Mouse (Mus musculus) lung, postnatal 0 days (tissue): Measurements from ENCODE around the gene Ephx3. TPM values are rescaled to one million over a fixed set of nuclear protein-coding genes. Genes with fewer than 3 reads are reported as not detected.
A peak's percentile ranks its signal among the peaks of the same experiment; 100 is the strongest.

ENCODE experiments used
- ATAC-seq: fragments of 200-750 bp; cut with Nextera tagmentation; 2 replicates; pipeline ENCODE4 v1.8.0; 2017; ENCODE audit warnings: moderate library complexity
- DNase-seq: peaks from one replicate; pipeline ENCODE4 v3.0.0-alpha.2; 2016; ENCODE audit warnings: low spot score
- H3K27ac ChIP-seq: fragments of 300-500 bp; sonication (generic); 2 replicates; pipeline ENCODE4 v1.5.1; 2014; ENCODE audit warnings: antibody characterized with exemption, mild to moderate bottlenecking, low read length, mixed read lengths
- H3K27me3 ChIP-seq: fragments of 300-500 bp; sonication (generic); replicated peaks from 2 replicates; pipeline ENCODE4 v1.6.1; 2014; ENCODE audit warnings: low read length, mixed read lengths; ENCODE audit not compliant: insufficient read depth
- H3K36me3 ChIP-seq: fragments of 300-500 bp; sonication (generic); 2 replicates; pipeline ENCODE4 v1.6.1; 2014; ENCODE audit warnings: low read length, mixed read lengths; ENCODE audit not compliant: insufficient read depth
- H3K4me1 ChIP-seq: fragments of 300-500 bp; sonication (generic); 2 replicates; pipeline ENCODE4 v1.6.1; 2014; ENCODE audit warnings: antibody characterized with exemption, low read depth, low read length, mixed read lengths; ENCODE audit not compliant: insufficient read depth
- H3K4me2 ChIP-seq: fragments of 300-500 bp; sonication (generic); replicated peaks from 2 replicates; pipeline ENCODE4 v1.6.1; 2014; ENCODE audit warnings: low read depth, mild to moderate bottlenecking, low read length, moderate library complexity, mixed read lengths
- H3K4me3 ChIP-seq: fragments of 300-500 bp; sonication (generic); 2 replicates; pipeline ENCODE4 v1.5.1; 2014; ENCODE audit warnings: low read depth, low read length
- H3K9ac ChIP-seq: fragments of 300-500 bp; sonication (generic); replicated peaks from 2 replicates; pipeline ENCODE4 v1.6.1; 2014; ENCODE audit warnings: low read depth, mild to moderate bottlenecking
- H3K9me3 ChIP-seq: fragments of 300-500 bp; sonication (generic); 2 replicates; pipeline ENCODE4 v1.6.1; 2016; ENCODE audit warnings: low read length, mixed read lengths
- CTCF ChIP-seq: IDR thresholded peaks from 2 replicates; pipeline ENCODE4 v1.5.1; 2016; ENCODE audit warnings: antibody characterized with exemption, mild to moderate bottlenecking
- EP300 ChIP-seq: IDR thresholded peaks from 2 replicates; pipeline ENCODE4 v1.6.1; 2016; ENCODE audit warnings: antibody characterized with exemption, mild to moderate bottlenecking, control low read depth
- WGBS: fragments of 180-500 bp; shearing (Covaris S2); extraction: QIAGEN DNeasy Blood & Tissue Kit; methylation state at CpG from one replicate; pipeline ENCODE4 v1.1.7; 2014; 5-methylcytosine and 5-hydroxymethylcytosine counted together
- polyA plus RNA-seq: library from polyadenylated mRNA; unstranded; fragments of >200 nt; fragmentation: Nextera tagmentation; extraction: Ambion mirVana; gene quantifications from 2 replicates; pipeline ENCODE4 v1.2.1, GENCODE M21; 2015

Ephx3 gene
- polyA plus RNA-seq, 1 experiment from 2014 or later, result 0.23 TPM

GRCm38 (mm10) chr17:32162112-32162850, 27.1 kb downstream of the Ephx3 start:
- H3K9ac ChIP-seq, result 0 out of 2 replicates have a peak overlapping the region, but pooled peaks have one; percentile 12
- WGBS, result 3% methylated on average over 40 of the region's 58 CpGs
- ATAC-seq (peak; percentile 88), DNase-seq (peak; percentile 93)
- peak overlapping the region; percentile 72 for H3K27ac ChIP-seq
- peaks cover 4% of the 10 kb centered on the region; the same call in 1 of the 2 replicates for H3K27me3 ChIP-seq
- peak overlapping the region; percentile 44 for H3K4me3 ChIP-seq
- H3K9me3 ChIP-seq, result no peaks in the 10 kb centered on the region
- peak overlapping the region; percentile 78 for H3K4me2 ChIP-seq
- H3K4me1 ChIP-seq, result no peaks in the 10 kb centered on the region; the same call in 1 of the 2 replicates
- TF ChIP-seq CTCF, result peak; percentile 83
- TF ChIP-seq EP300, result no peak
- H3K36me3 ChIP-seq, result no peaks in the 10 kb centered on the region

DNA sequence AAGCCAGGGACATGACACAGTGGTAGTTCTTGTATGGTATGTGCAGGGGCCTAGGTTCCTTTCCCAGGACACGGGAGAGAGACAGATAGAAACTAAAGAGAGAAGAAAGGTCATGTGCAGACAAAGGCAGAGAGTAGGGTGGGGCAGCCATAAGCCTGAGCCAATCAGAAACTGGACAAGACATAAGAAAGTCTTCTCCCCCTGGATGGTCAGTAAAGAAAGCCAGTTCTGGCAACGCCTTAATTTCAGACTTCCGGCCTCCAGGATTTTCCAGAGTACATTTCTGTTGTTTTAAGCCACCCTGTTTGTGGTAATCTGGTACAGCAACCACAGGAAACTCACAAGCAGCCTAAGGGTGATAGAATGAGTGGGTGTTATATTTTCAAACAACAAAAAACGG, 28.5 kb downstream of the Ephx3 start:
- peak; percentile 16 for DNase-seq
- Histone ChIP-seq H3K4me3 (no peak overlapping the region), H3K9me3 (no peaks in the 10 kb centered on the region), H3K4me2 (no peak overlapping the region), H3K27me3 (peaks cover 4% of the 10 kb centered on the region; the same call in 1 of the 2 replicates), H3K9ac (no peak overlapping the region), H3K36me3 (no peaks in the 10 kb centered on the region), H3K27ac (no peak overlapping the region), H3K4me1 (no peaks in the 10 kb centered on the region; the same call in 1 of the 2 replicates)
- TF ChIP-seq CTCF (no peak), EP300 (no peak)
- WGBS, result 60% methylated on average over 4 of the region's 4 CpGs
- ATAC-seq, result no peak

DNA sequence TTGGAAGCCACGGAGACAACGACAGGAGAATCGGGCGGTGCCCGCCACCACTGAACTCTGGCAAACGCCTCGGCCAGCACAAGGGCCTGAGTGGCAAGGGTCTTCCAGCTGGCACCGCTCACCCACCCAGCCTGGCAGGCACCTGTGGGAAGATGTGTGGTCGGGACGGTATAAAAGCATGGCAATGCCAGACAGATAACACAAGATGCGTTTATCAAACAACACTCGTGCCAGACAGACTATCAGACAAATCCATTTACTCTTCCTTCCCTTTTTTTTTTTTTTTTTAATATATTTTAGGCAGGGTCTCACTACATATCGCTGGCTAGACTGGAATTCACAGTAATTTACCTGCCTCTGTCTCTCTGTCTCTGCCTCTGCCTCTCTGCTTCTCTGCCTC, 30.5 kb downstream of the Ephx3 start:
- Histone ChIP-seq H3K9me3 (no peaks in the 10 kb centered on the region), H3K4me3 (no peak overlapping the region), H3K4me2 (no peak overlapping the region), H3K27me3 (0 out of 2 replicates have a peak, but pooled peaks cover 4% of the 10 kb centered on the region), H3K27ac (no peak overlapping the region), H3K4me1 (no peaks in the 10 kb centered on the region), H3K36me3 (no peaks in the 10 kb centered on the region), H3K9ac (no peak overlapping the region)
- ATAC-seq (no peak), DNase-seq (no peak)
- TF ChIP-seq CTCF, result no peak
- no peak for TF ChIP-seq EP300
- WGBS, result 75% methylated on average over 13 of the region's 13 CpGs

- 88% methylated on average over 8 of the region's 8 CpGs for WGBS
- H3K4me1 ChIP-seq, result no peaks in the 10 kb centered on the region
- DNase-seq (no peak), ATAC-seq (no peak)
- H3K9ac ChIP-seq, result no peak overlapping the region
- H3K36me3 ChIP-seq, result no peaks in the 10 kb centered on the region
- H3K9me3 ChIP-seq, result no peaks in the 10 kb centered on the region
- H3K27ac ChIP-seq, result no peak overlapping the region
- no peak overlapping the region for H3K4me3 ChIP-seq
- no peaks in the 10 kb centered on the region for H3K27me3 ChIP-seq
- no peak overlapping the region for H3K4me2 ChIP-seq
- no peak for TF ChIP-seq EP300
- TF ChIP-seq CTCF, result no peak
Measured at GRCm38 (mm10) chr17:32146718-32147117, 42.6 kb downstream of the Ephx3 start.

GRCm38 (mm10) chr17:32142907-32143854, 46.2 kb downstream of the Ephx3 start:
- no peak overlapping the region; the same call in 1 of the 2 replicates for H3K9ac ChIP-seq
- no peaks in the 10 kb centered on the region for H3K4me1 ChIP-seq
- ATAC-seq (peak; percentile 86), DNase-seq (peak; percentile 82)
- no peaks in the 10 kb centered on the region for H3K27me3 ChIP-seq
- H3K4me3 ChIP-seq, result no peak overlapping the region
- no peaks in the 10 kb centered on the region for H3K36me3 ChIP-seq
- no peak for TF ChIP-seq EP300
- TF ChIP-seq CTCF, result peak; percentile 95
- 36% methylated on average over 38 of the region's 39 CpGs for WGBS
- H3K4me2 ChIP-seq, result peak overlapping the region; percentile 51
- H3K27ac ChIP-seq, result no peak overlapping the region
- H3K9me3 ChIP-seq, result no peaks in the 10 kb centered on the region

GRCm38 (mm10) chr17:32142234-32142633, 47.1 kb downstream of the Ephx3 start:
- Histone ChIP-seq H3K4me1 (no peaks in the 10 kb centered on the region), H3K4me2 (no peak overlapping the region)

More at GRCm38 (mm10) chr17:32142234-32142633, 47.1 kb downstream of the Ephx3 start:
- no peak overlapping the region for H3K27ac ChIP-seq
- H3K36me3 ChIP-seq, result no peaks in the 10 kb centered on the region
- WGBS, result 96% methylated on average over 1 of the region's 1 CpGs
- H3K9me3 ChIP-seq, result no peaks in the 10 kb centered on the region
- H3K27me3 ChIP-seq, result no peaks in the 10 kb centered on the region
- no peak for TF ChIP-seq CTCF
- TF ChIP-seq EP300, result no peak
- ATAC-seq (no peak), DNase-seq (no peak)
- no peak overlapping the region for H3K4me3 ChIP-seq
- H3K9ac ChIP-seq, result no peak overlapping the region

Other genes with a start within 250 kb of the Ephx3 start
- gene Rrp1b, start 153.4 kb downstream of the Ephx3 start, polyA plus RNA-seq, result 24.6 and 26.3 TPM in 2 replicates
- gene Hsf2bp, start 153.2 kb downstream of the Ephx3 start, polyA plus RNA-seq, result 0.30 and 0.58 TPM in 2 replicates
- gene Notch3, start 22.7 kb downstream of the Ephx3 start, polyA plus RNA-seq, result 8.3 and 9.7 TPM in 2 replicates
- gene Brd4, start 95.2 kb upstream of the Ephx3 start, polyA plus RNA-seq, result 33.3 and 37.3 TPM in 2 replicates
- gene Akap8, start 131.7 kb upstream of the Ephx3 start, polyA plus RNA-seq, result 30.2 and 34.0 TPM in 2 replicates
- 59.9 and 66.3 TPM in 2 replicates for gene Akap8l, start 161.1 kb upstream of the Ephx3 start, polyA plus RNA-seq
- gene Wiz, start 199.9 kb upstream of the Ephx3 start, polyA plus RNA-seq, result 12.1 and 12.8 TPM in 2 replicates
- 0.79 and 1.2 TPM in 2 replicates for gene Rasal3, start 214.0 kb upstream of the Ephx3 start, polyA plus RNA-seq
- 0.05 TPM in 1 of 2 replicates, not detected in the other for gene Pglyrp2, start 234.6 kb upstream of the Ephx3 start, polyA plus RNA-seq